Mouse (Mus musculus): ENCODE measurements at regions not wholly inside any gene's neighbourhood (a gene's known extent, or its start where the extent isn't known, plus 50 kb on each side); places are given as distances from the start of the nearest gene placed in this dataset.

- DNase-seq (ENCODE audit: low read depth, low spot score): no peak
- Histone ChIP-seq H3K9ac (ENCODE audit: control insufficient read depth, low read depth, low read length, poor library complexity, severe bottlenecking) (no peak overlapping the region), H3K4me3 (ENCODE audit: control insufficient read depth in 1 of 2, insufficient read depth in 1 of 2, low read depth in 2 of 2, low read length in 2 of 2) (no peak overlapping the region), H3K9me3 (replicated peaks; ENCODE audit: insufficient read depth, low read length) (no peaks in the 10 kb centered on the region), H3K79me2 (ENCODE audit: control insufficient read depth, insufficient read depth, low read length, poor library complexity) (no peaks in the 10 kb centered on the region), H3K27ac (ENCODE audit: control insufficient read depth, low read depth, low read length) (no peak overlapping the region), H3K4me1 (ENCODE audit: control insufficient read depth in 1 of 2, insufficient read depth in 2 of 2, low read length in 2 of 2) (no peaks in the 10 kb centered on the region), H3K36me3 (ENCODE audit: control insufficient read depth in 1 of 2, insufficient read depth in 2 of 2, low read length in 2 of 2) (no peaks in the 10 kb centered on the region), H3K27me3 (ENCODE audit: control insufficient read depth in 1 of 2, insufficient read depth in 2 of 2, low read length in 2 of 2) (no peaks in the 10 kb centered on the region)
- TF ChIP-seq SMC3 (IDR thresholded peaks at IDR 0.05; ENCODE audit: low read depth, low read length): no peak
- TF ChIP-seq GABPA (IDR thresholded peaks at IDR 0.05; ENCODE audit: low read depth, low read length): no peak
- no peak for TF ChIP-seq ZNF384 (IDR thresholded peaks at IDR 0.05; ENCODE audit: low read depth, low read length)
- TF ChIP-seq POLR2A (IDR thresholded peaks at IDR 0.05; ENCODE audit: control insufficient read depth in 1 of 2, insufficient read depth in 1 of 2, low read depth in 1 of 2, low read length in 2 of 2, poor library complexity in 1 of 2): no peak
- no peak for TF ChIP-seq EP300 (IDR thresholded peaks at IDR 0.05; ENCODE audit: low read depth in 1 of 2, low read length in 2 of 2)
- TF ChIP-seq ZMIZ1 (IDR thresholded peaks at IDR 0.05; ENCODE audit: low read depth, low read length): no peak
These were observed 1098.3 kb upstream of the Cdh9 start for GRCm38 (mm10) chr15:15630283-15630682.

- TF ChIP-seq KAT2A (conservative IDR thresholded peaks at IDR 0.05; ENCODE audit: low read depth, low read length) (no peak), USF1 (IDR thresholded peaks at IDR 0.05; ENCODE audit: low read depth, low read length) (no peak), EP300 (IDR thresholded peaks at IDR 0.05; ENCODE audit: low read depth in 1 of 2, low read length in 2 of 2) (no peak)
- Histone ChIP-seq H3K4me3 (ENCODE audit: control insufficient read depth in 1 of 2, insufficient read depth in 1 of 2, low read depth in 2 of 2, low read length in 2 of 2) (no peak overlapping the region), H3K9ac (ENCODE audit: control insufficient read depth, low read depth, low read length, poor library complexity, severe bottlenecking) (no peak overlapping the region), H3K4me1 (ENCODE audit: control insufficient read depth in 1 of 2, insufficient read depth in 2 of 2, low read length in 2 of 2) (no peaks in the 10 kb centered on the region), H3K9me3 (replicated peaks; ENCODE audit: insufficient read depth, low read length) (no peaks in the 10 kb centered on the region), H3K27me3 (ENCODE audit: control insufficient read depth in 1 of 2, insufficient read depth in 2 of 2, low read length in 2 of 2) (no peaks in the 10 kb centered on the region), H3K27ac (ENCODE audit: control insufficient read depth, low read depth, low read length) (no peak overlapping the region), H3K79me2 (ENCODE audit: control insufficient read depth, insufficient read depth, low read length, poor library complexity) (no peaks in the 10 kb centered on the region), H3K36me3 (ENCODE audit: control insufficient read depth in 1 of 2, insufficient read depth in 2 of 2, low read length in 2 of 2) (no peaks in the 10 kb centered on the region)
- DNase-seq (ENCODE audit: low read depth, low spot score): no peak
These were observed 1091.4 kb upstream of the Cdh9 start for GRCm38 (mm10) chr15:15637130-15637529.

- DNase-seq (ENCODE audit: low read depth, low spot score): no peak
- no peak overlapping the region for H3K27ac ChIP-seq (ENCODE audit: control insufficient read depth, low read depth, low read length)
- no peaks in the 10 kb centered on the region for H3K36me3 ChIP-seq (ENCODE audit: control insufficient read depth in 1 of 2, insufficient read depth in 2 of 2, low read length in 2 of 2)
- no peaks in the 10 kb centered on the region for H3K9me3 ChIP-seq (replicated peaks; ENCODE audit: insufficient read depth, low read length)
- no peak overlapping the region for H3K4me3 ChIP-seq (ENCODE audit: control insufficient read depth in 1 of 2, insufficient read depth in 1 of 2, low read depth in 2 of 2, low read length in 2 of 2)
- H3K79me2 ChIP-seq (ENCODE audit: control insufficient read depth, insufficient read depth, low read length, poor library complexity): no peaks in the 10 kb centered on the region
- H3K27me3 ChIP-seq (ENCODE audit: control insufficient read depth in 1 of 2, insufficient read depth in 2 of 2, low read length in 2 of 2): no peaks in the 10 kb centered on the region
- TF ChIP-seq UBTF (IDR thresholded peaks at IDR 0.05; ENCODE audit: borderline replicate concordance, insufficient read depth, low read depth, low read length) (no peak), MYB (IDR thresholded peaks at IDR 0.05; ENCODE audit: low read depth, low read length) (peak; percentile 78), ZMIZ1 (IDR thresholded peaks at IDR 0.05; ENCODE audit: low read depth, low read length) (no peak), SIN3A (IDR thresholded peaks at IDR 0.05; ENCODE audit: low read length) (no peak), CTCF (IDR thresholded peaks at IDR 0.05 in 2 of 3, conservative IDR thresholded peaks at IDR 0.05 in 1 of 3; ENCODE audit: control insufficient read depth in 1 of 3, insufficient read depth in 1 of 3, low read depth in 2 of 3, low read length in 3 of 3, poor library complexity in 1 of 3, severe bottlenecking in 1 of 3) (no peak), TAL1 (IDR thresholded peaks at IDR 0.05; ENCODE audit: low read length) (no peak), KAT2A (conservative IDR thresholded peaks at IDR 0.05; ENCODE audit: low read depth, low read length) (no peak), GABPA (IDR thresholded peaks at IDR 0.05; ENCODE audit: low read depth, low read length) (no peak), USF1 (IDR thresholded peaks at IDR 0.05; ENCODE audit: low read depth, low read length) (no peak), GATA1 (IDR thresholded peaks at IDR 0.05; ENCODE audit: low read depth, low read length) (no peak), ETS1 (IDR thresholded peaks at IDR 0.05; ENCODE audit: low read depth, low read length) (peak; percentile 10; the same call in 1 of the 2 replicates), USF2 (IDR thresholded peaks at IDR 0.05; ENCODE audit: borderline replicate concordance in 1 of 2, insufficient read depth in 1 of 2, low read depth in 1 of 2, low read length in 2 of 2) (no peak), SMC3 (IDR thresholded peaks at IDR 0.05; ENCODE audit: low read depth, low read length) (no peak), ZKSCAN1 (IDR thresholded peaks at IDR 0.05; ENCODE audit: low read depth, low read length) (no peak), ZNF384 (IDR thresholded peaks at IDR 0.05; ENCODE audit: low read depth, low read length) (peak; percentile 61), MYC (IDR thresholded peaks at IDR 0.05; ENCODE audit: low read depth, low read length) (no peak), POLR2A (IDR thresholded peaks at IDR 0.05; ENCODE audit: control insufficient read depth in 1 of 2, insufficient read depth in 1 of 2, low read depth in 1 of 2, low read length in 2 of 2, poor library complexity in 1 of 2) (no peak), RCOR1 (IDR thresholded peaks at IDR 0.05; ENCODE audit: low read depth, low read length) (no peak), EP300 (IDR thresholded peaks at IDR 0.05; ENCODE audit: low read depth in 1 of 2, low read length in 2 of 2) (peak; percentile 67 to 89), TCF12 (IDR thresholded peaks at IDR 0.05; ENCODE audit: low read depth, low read length) (peak; percentile 72; the same call in 1 of the 2 replicates), MAFK (IDR thresholded peaks at IDR 0.05; ENCODE audit: borderline replicate concordance, low read depth, low read length) (no peak)
- no peak overlapping the region for H3K9ac ChIP-seq (ENCODE audit: control insufficient read depth, low read depth, low read length, poor library complexity, severe bottlenecking)
- H3K4me1 ChIP-seq (ENCODE audit: control insufficient read depth in 1 of 2, insufficient read depth in 2 of 2, low read length in 2 of 2): peaks cover 0 to 9% of the 10 kb centered on the region in 2 experiments; a peak in 1 of 4 replicates
These were observed 1079.8 kb upstream of the Cdh9 start for GRCm38 (mm10) chr15:15648734-15649133.
